Mouse (Mus musculus) lung, embryonic 15.5 days (tissue): ENCODE results near the gene Mlst8. TPM values are rescaled to one million over a fixed set of nuclear protein-coding genes. Genes with fewer than 3 reads are reported as not detected.
"Not testable (repeated sequence)": the region's sequence is repeated elsewhere in the genome, so short reads cannot be mapped to it uniquely, and the experiment has no call there.

Experiments
- ATAC-seq: fragments of 200-750 bp; cut with Nextera tagmentation; 2 replicates; pipeline ENCODE4 v1.8.0; 2017; ENCODE audit warnings: moderate number of reproducible peaks, borderline replicate concordance; ENCODE audit not compliant: low FRiP score, low TSS enrichment; ENCODE audit errors: extremely low read depth
- H3K27ac ChIP-seq: fragments of 300-500 bp; sonication (generic); 2 replicates; pipeline ENCODE4 v1.5.1; 2015; ENCODE audit warnings: moderate library complexity, mild to moderate bottlenecking, inconsistent platforms
- H3K27me3 ChIP-seq: fragments of 300-500 bp; sonication (generic); 2 replicates; pipeline ENCODE4 v1.6.1; 2015; ENCODE audit warnings: inconsistent platforms
- H3K36me3 ChIP-seq: fragments of 300-500 bp; sonication (generic); 2 replicates; pipeline ENCODE4 v1.6.1; 2015; ENCODE audit warnings: inconsistent platforms
- H3K4me1 ChIP-seq: fragments of 300-500 bp; sonication (generic); 2 replicates; pipeline ENCODE4 v1.6.1; 2015; ENCODE audit warnings: inconsistent platforms
- H3K4me2 ChIP-seq: fragments of 300-500 bp; sonication (generic); 2 replicates; pipeline ENCODE4 v1.6.1; 2015; ENCODE audit warnings: inconsistent platforms, mild to moderate bottlenecking, moderate library complexity
- H3K4me3 ChIP-seq: fragments of 300-500 bp; sonication (generic); 2 replicates; pipeline ENCODE4 v1.5.1; 2015; ENCODE audit warnings: mild to moderate bottlenecking, inconsistent platforms
- H3K9ac ChIP-seq: fragments of 300-500 bp; sonication (generic); 2 replicates; pipeline ENCODE4 v1.6.1; 2015; ENCODE audit warnings: inconsistent platforms
- H3K9me3 ChIP-seq: fragments of 300-500 bp; sonication (generic); 2 replicates; pipeline ENCODE4 v1.6.1; 2016; ENCODE audit warnings: inconsistent platforms
- WGBS: fragments of 180-500 bp; shearing (Covaris S2); methylation state at CpG from one replicate; pipeline ENCODE4 v1.1.7; 2015; 5-methylcytosine and 5-hydroxymethylcytosine counted together
- polyA plus RNA-seq: library from polyadenylated mRNA; unstranded; fragments of >200 nt; fragmentation: Nextera tagmentation; extraction: Ambion mirVana; gene quantifications from 2 replicates; pipeline ENCODE4 v1.2.1, GENCODE M21; 2015

The Mlst8 gene
- polyA plus RNA-seq, 1 experiment from 2014 or later: 34.5 TPM

DNA sequence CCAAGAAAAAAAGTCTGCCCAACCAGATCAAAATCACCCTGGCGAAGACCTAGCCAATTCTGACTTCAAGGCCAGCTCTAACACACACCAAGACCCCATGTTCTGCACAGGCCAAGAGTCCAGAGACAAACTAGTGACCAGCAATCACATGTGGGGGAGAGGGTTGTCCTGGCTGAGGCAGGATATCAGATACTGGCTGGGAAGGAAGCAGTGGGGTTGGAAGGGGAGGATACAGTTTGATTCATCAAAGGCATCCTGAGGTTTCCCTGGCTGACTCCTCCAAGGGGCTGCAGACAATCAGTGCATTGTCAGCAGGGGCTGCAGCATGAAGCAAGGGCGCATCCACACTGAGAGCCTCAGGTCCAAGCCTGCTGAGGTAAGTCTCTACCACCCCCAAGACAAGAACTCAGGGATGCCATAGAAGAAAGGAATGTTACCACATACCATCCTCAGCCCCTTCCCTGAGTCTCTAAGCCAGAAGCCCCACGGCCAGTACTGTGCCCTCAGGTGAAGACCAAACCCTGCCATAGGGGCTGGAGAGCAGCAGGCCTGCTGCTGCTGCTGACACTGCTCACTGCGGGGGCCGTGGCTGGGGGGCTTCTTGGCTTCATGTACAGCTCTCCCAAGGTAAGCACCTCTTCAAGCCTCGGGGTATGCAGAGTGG, 5.1 kb downstream of the Mlst8 start, which contains the start of gene Bricd5:
Bricd5 (plus strand) TSS at position 273 of the 664 bp plus-strand sequence.
- ATAC-seq: no peak
- WGBS: 72% methylated on average over 6 of the region's 6 CpGs
- H3K27ac ChIP-seq: no peak within 1 kb of the TSS
- no peak within 1 kb of the TSS for H3K4me3 ChIP-seq
- peak within 1 kb of the TSS; percentile 95; the same call in 1 of the 2 replicates for H3K4me2 ChIP-seq
- no peaks in the 10 kb centered on the region for H3K9me3 ChIP-seq
- peaks cover 36% of the 10 kb centered on the region for H3K36me3 ChIP-seq
- no peak within 1 kb of the TSS for H3K9ac ChIP-seq
- no peaks in the 10 kb centered on the region for H3K27me3 ChIP-seq
- H3K4me1 ChIP-seq: peaks cover 37% of the 10 kb centered on the region

DNA sequence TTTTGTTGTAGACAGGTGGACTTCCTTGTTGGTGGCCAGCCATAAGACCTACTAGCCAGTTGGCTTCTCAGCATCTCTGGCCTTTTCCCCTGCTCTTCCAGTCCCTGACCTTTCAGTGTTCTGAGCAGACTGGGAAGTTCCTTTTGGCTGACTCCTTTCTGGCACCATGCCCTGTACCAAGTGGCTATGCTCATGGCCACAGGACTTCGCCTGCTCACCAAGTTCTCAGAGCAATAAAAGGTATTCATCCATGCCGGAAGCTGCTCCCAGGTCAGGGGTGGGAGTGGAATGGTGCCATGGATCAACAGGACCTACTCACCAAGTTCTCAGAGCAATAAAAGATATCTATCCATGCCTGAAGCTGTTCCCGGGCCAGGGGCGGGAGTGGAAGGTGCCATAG, 6.4 kb downstream of the Mlst8 start:
- Histone ChIP-seq H3K27ac (no peak overlapping the region), H3K36me3 (peaks cover 33% of the 10 kb centered on the region), H3K4me3 (0 out of 2 replicates have a peak overlapping the region, but pooled peaks have one; percentile 83), H3K9me3 (no peaks in the 10 kb centered on the region), H3K27me3 (no peaks in the 10 kb centered on the region), H3K9ac (no peak overlapping the region), H3K4me1 (peaks cover 27% of the 10 kb centered on the region), H3K4me2 (peak overlapping the region; percentile 95)
- WGBS: 70% methylated on average over 4 of the region's 4 CpGs
- ATAC-seq: no peak

DNA sequence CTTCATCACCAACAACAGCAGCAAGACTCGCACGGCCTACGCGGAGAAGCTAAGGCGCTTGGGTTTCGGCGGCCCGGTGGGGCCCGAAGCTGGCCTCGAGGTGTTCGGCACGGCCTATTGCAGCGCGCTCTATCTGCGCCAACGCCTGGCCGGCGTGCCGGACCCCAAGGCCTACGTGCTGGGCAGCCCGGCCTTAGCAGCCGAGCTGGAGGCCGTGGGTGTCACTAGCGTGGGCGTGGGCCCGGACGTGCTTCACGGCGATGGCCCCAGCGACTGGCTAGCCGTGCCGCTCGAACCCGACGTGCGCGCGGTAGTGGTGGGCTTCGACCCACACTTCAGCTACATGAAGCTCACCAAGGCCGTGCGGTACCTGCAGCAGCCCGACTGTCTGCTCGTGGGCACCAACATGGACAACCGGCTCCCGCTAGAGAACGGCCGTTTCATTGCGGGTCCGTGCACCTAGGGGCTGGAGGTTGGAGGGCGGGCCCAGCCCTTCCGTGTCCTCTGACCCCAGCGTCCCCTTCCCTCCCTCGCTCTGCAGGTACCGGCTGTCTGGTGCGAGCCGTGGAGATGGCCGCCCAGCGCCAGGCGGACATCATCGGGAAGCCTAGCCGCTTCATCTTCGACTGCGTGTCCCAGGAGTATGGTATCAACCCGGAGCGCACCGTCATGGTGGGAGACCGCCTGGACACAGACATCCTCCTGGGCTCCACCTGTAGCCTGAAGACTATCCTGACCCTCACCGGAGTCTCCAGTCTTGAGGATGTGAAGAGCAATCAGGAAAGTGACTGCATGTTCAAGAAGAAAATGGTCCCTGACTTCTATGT, 8.0 kb downstream of the Mlst8 start:
- peak overlapping the region; percentile 89 for H3K27ac ChIP-seq
- 1% methylated on average over 68 of the region's 68 CpGs for WGBS
- H3K9me3 ChIP-seq: no peaks in the 10 kb centered on the region
- H3K4me3 ChIP-seq: peak overlapping the region; percentile 83
- H3K27me3 ChIP-seq: no peaks in the 10 kb centered on the region
- ATAC-seq: peak; percentile 29; the same call in 1 of the 2 replicates
- peaks cover 17% of the 10 kb centered on the region for H3K36me3 ChIP-seq
- H3K9ac ChIP-seq: peak overlapping the region; percentile 87
- peaks cover 26% of the 10 kb centered on the region for H3K4me1 ChIP-seq
- peak overlapping the region; percentile 95 for H3K4me2 ChIP-seq

DNA sequence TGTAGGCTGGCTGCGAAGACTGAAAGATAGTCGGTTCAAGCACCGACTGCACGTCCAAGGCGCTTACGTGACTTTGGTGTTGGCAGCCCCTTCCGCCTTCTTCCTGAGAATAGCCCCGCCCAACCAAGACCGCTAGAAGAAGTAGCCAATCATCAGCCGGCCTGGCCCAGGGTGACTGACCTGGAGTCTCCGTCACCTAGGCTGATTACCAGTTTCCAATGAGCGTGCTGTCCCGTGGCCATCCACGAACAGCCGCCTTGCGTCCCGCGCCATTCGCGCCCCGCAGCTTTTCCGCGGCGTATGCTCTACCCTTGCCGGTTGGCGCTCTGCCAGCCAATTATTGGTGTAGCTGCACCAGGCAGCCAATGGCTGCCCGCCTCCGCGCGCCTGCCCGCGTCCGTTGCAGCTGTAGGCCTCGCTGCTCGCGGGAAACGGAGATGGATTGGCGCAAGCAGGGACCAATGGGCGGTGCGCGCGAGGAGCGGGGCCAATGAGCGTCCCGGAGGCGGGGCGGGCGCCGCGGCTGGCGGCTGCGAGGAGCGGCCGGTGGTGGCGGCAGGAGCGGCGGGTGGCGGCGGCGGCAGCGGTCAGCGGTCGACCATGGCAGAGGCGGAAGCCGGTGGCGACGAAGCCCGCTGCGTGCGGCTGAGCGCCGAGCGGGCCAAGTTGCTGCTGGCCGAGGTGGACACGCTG, 8.8 kb downstream of the Mlst8 start, which contains the start of the genes E4f1 and Pgp:
E4f1 (minus strand) TSS at position 404 of the 693 bp plus-strand sequence.
Pgp (plus strand) TSS at position 483 of the 693 bp plus-strand sequence.
- ATAC-seq: peak; percentile 98
- peak within 1 kb of the TSS; percentile 87 for H3K9ac ChIP-seq
- H3K27ac ChIP-seq: peak within 1 kb of the TSS; percentile 89
- no peaks in the 10 kb centered on the region for H3K27me3 ChIP-seq
- peaks cover 26% of the 10 kb centered on the region for H3K4me1 ChIP-seq
- peaks cover 9% of the 10 kb centered on the region; the same call in 1 of the 2 replicates for H3K36me3 ChIP-seq
- peak within 1 kb of the TSS; percentile 83 for H3K4me3 ChIP-seq
- peak within 1 kb of the TSS; percentile 95 for H3K4me2 ChIP-seq
- no peaks in the 10 kb centered on the region for H3K9me3 ChIP-seq
- whole genome bisulfite sequencing: under 1% methylated on average over 75 of the region's 75 CpGs

DNA sequence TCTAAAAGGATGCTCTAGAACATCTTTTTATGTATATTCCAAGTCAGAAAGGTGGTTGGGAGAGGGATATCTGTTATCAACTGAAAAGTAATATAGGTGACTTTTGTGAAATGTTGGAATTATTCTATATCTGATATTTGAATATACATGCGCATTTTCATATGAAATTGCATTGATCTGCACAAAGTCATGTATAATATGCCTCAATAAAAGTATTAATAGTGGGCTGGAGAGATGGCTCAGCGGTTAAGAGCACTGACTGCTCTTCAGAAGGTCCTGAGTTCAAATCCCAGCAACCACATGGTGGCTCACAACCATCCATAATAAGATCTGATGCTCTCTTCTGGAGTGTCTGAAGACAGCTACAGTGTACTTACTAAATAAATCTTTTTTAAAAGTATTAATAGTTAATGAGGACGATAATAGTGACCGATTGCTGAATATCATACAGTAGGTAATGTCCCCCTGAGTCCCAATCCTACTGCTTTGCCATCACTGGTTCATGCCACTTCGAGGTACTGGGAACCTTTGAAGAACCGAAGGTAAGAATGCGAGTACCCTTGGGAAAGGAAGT, 9.5 kb downstream of the Mlst8 start:
- 13% methylated on average over 7 of the region's 7 CpGs for WGBS
- no peak for ATAC-seq
- H3K9ac ChIP-seq: peak overlapping the region; percentile 87
- peak overlapping the region; percentile 95 for H3K4me2 ChIP-seq
- H3K36me3 ChIP-seq: peaks cover 3% of the 10 kb centered on the region; the same call in 1 of the 2 replicates
- no peaks in the 10 kb centered on the region for H3K27me3 ChIP-seq
- peak overlapping the region; percentile 89 for H3K27ac ChIP-seq
- H3K9me3 ChIP-seq: no peaks in the 10 kb centered on the region
- peaks cover 26% of the 10 kb centered on the region for H3K4me1 ChIP-seq
- H3K4me3 ChIP-seq: peak overlapping the region; percentile 83

DNA sequence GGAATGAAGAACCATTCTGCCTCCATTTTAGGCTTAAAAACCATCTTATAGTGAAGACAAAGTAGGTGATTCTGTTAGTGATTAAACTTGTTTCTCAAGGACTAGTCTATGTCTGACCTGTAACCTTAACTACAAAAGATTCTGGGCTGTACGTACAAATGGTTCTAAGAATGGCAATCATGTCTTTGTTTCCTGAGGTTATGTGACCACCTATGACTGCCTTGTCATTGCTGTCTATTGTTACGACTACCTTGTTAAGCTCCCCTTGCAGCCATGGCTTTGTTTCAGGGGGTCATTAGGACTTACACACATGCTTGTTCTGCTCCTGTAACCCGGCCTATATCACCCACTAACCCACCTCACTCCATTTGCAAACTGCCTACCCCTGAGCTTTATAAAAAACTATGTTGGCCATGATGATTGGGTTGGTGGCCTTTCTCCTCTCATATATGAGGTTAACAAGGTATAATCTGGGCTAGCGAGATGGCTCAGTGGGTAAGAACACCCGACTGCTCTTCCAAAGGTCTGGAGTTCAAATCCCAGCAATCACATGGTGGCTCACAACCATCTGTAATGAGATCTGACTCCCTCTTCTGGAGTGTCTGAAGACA, 10.1 kb downstream of the Mlst8 start:
- 90% methylated on average over 5 of the region's 5 CpGs for WGBS

DNA sequence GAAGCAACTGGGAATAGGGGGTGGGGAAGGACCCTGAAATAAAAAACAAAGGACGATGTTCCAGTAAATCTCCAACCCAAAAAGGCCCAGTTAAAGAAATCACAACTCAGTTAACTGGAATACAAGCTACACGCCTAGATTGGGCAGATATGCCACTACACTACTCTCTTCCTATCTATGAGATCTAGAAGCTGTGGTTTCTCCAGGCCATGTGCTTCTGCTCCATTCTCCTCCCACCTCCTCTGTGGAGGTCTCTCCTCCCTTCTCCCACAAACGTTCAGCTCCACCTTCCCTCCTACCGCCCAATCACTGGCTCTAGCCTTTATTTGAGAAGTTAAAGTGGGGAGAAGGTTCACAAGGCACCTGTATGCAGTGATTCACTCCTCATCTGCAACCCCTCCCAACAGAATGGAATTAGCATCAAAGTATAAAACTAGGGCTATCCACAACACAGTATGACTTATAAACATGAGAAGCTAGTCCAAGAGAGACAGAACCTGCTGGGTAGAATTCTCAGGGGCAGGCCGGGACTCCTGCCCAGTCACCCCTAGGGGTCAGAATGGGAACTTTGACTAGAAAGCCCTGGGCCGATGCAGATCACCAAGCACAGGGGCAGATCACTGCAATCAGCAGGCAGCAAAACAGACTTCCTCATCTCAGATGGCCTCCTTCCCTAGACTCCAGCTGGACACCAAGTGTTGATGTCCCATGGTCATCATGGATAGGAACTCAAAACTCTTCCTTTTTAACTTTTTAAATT, 15.3 kb downstream of the Mlst8 start:
- H3K9ac ChIP-seq: no peak overlapping the region
- no peaks in the 10 kb centered on the region for H3K27me3 ChIP-seq
- no peak overlapping the region for H3K4me3 ChIP-seq
- no peak overlapping the region for H3K27ac ChIP-seq
- H3K4me2 ChIP-seq: no peak overlapping the region
- no peaks in the 10 kb centered on the region for H3K4me1 ChIP-seq
- no peaks in the 10 kb centered on the region for H3K36me3 ChIP-seq
- no peaks in the 10 kb centered on the region for H3K9me3 ChIP-seq
- 44% methylated on average over 6 of the region's 6 CpGs for WGBS
- ATAC-seq: no peak

More for the DNA sequence above, 10.1 kb downstream of the Mlst8 start:
- Histone ChIP-seq H3K4me2 (no peak overlapping the region), H3K4me1 (peaks cover 26% of the 10 kb centered on the region), H3K4me3 (no peak overlapping the region), H3K36me3 (no peaks in the 10 kb centered on the region), H3K9ac (no peak overlapping the region), H3K27me3 (no peaks in the 10 kb centered on the region), H3K27ac (no peak overlapping the region), H3K9me3 (no peaks in the 10 kb centered on the region)
- ATAC-seq: no peak

DNA sequence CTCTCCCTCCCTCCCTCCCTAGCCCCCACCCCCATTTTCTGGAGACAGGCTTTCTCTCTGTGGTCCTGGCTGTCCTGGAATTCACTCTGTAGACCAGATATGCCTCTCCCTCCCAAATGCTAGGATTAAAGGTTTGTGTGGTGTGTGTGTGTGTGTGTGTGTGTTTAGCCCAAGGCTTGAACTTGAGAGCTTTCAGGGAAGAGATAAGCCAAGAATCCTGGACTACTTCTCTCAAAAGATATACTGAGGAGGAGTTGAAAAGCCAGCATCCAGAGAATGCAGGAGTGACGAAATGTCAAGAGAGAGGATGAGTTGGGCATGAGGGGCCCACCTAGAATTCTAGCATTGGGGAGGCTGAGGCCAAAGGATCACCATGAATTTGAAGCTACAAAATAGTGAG, 15.9 kb downstream of the Mlst8 start:
- no peaks in the 10 kb centered on the region for H3K4me1 ChIP-seq
- H3K9me3 ChIP-seq: no peaks in the 10 kb centered on the region
- H3K27me3 ChIP-seq: no peaks in the 10 kb centered on the region
- no peak overlapping the region for H3K27ac ChIP-seq
- H3K4me2 ChIP-seq: no peak overlapping the region
- H3K4me3 ChIP-seq: no peak overlapping the region
- WGBS: 46% methylated on average over 1 of the region's 1 CpGs
- H3K36me3 ChIP-seq: no peaks in the 10 kb centered on the region
- no peak overlapping the region for H3K9ac ChIP-seq
- no peak for ATAC-seq

DNA sequence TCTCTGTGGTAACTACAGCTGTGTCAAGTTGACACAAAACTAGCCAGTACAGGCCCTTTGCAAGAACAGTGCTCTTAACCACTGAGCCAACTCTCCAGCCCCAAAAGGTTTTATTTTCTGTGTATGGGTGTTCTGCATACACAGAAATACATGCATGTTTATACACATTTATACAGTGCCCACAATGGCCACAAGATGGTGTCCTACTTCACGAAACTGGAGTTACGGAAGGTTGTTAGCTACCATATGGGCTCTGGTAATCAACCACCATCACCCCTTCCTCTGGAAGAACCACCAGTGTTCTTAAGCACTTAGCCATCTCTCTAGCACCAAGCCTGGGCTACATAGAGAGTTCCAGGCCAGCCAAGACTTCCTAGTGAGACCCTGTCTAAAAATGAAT, 17.3 kb downstream of the Mlst8 start:
- H3K27ac ChIP-seq: no peak overlapping the region
- H3K36me3 ChIP-seq: no peaks in the 10 kb centered on the region
- H3K9ac ChIP-seq: no peak overlapping the region
- no peak overlapping the region for H3K4me3 ChIP-seq
- H3K4me2 ChIP-seq: no peak overlapping the region
- H3K4me1 ChIP-seq: no peaks in the 10 kb centered on the region
- no peak for ATAC-seq
- H3K9me3 ChIP-seq: no peaks in the 10 kb centered on the region
- no peaks in the 10 kb centered on the region for H3K27me3 ChIP-seq
- 63% methylated on average over 2 of the region's 2 CpGs for WGBS

DNA sequence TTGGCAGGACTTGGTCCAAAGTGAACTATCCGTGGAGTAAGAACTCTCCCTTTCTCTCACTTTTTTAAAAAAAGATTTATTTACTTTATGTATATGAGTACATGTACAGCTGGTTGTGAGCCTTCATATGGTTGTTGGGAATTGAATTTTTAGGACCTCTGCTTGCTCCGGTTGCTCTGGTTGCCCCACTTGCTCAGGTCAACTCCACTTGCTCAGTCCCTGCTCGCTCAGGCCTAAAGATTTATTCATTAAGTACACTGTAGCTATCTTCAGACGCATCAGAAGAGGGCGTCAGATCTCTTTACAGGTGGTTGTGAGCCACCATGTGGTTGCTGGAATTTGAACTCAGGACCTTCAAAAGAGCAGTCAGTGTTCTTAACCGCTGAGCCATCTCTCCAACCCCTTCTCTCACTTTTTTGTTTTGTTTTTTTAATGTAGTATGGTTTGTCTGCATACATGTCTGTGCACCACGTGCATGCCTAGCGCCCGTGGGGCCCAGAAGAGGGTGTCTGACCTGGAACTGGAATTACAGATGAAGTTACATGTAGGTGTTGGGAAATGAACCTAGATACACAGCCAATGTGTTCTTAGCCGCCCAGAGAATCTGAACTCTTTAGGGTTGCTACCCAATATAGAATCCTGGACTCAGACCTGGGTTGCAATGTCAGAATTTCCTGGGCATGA, 23.2 kb downstream of the Mlst8 start:
- H3K36me3 ChIP-seq, H3K9ac ChIP-seq, H3K27me3 ChIP-seq, H3K9me3 ChIP-seq: not testable (repeated sequence)
- Histone ChIP-seq H3K4me2 (peak overlapping the region; percentile 47), H3K27ac (peak overlapping the region; percentile 97), H3K4me3 (peak overlapping the region; percentile 79), H3K4me1 (peaks cover 18% of the 10 kb centered on the region)
- peak; percentile 38; the same call in 1 of the 2 replicates for ATAC-seq
- WGBS: 51% methylated on average over 10 of the region's 10 CpGs
